Mouse (Mus musculus) left cerebral cortex, postnatal 25 days (tissue): ENCODE results near the gene Megf6. TPM values are rescaled to one million over a fixed set of nuclear protein-coding genes. Genes with fewer than 3 reads are reported as not detected.
A peak's percentile ranks its signal among the peaks of the same experiment; 100 is the strongest.

Experiments
- DNase-seq, 2 experiments: peaks; one replicate each; pipeline ENCODE4 v3.0.0; 2022; ENCODE audit warnings: low spot score in 2 of 2, mixed read lengths in 1 of 2
- intact Hi-C: fragments of 180-260 bp; cut with DNase I; formaldehyde crosslinking; loops from one replicate; pipeline ENCODE4 v1.15.1; 2025
- total RNA-seq, 2 experiments: library from RNA; stranded (reverse); gene quantifications; 2 replicates each; pipeline ENCODE4 v1.2.3; 2021

Megf6 gene
- total RNA-seq, 2 experiments from 2014 or later: 3.6 to 5.8 TPM

DNA sequence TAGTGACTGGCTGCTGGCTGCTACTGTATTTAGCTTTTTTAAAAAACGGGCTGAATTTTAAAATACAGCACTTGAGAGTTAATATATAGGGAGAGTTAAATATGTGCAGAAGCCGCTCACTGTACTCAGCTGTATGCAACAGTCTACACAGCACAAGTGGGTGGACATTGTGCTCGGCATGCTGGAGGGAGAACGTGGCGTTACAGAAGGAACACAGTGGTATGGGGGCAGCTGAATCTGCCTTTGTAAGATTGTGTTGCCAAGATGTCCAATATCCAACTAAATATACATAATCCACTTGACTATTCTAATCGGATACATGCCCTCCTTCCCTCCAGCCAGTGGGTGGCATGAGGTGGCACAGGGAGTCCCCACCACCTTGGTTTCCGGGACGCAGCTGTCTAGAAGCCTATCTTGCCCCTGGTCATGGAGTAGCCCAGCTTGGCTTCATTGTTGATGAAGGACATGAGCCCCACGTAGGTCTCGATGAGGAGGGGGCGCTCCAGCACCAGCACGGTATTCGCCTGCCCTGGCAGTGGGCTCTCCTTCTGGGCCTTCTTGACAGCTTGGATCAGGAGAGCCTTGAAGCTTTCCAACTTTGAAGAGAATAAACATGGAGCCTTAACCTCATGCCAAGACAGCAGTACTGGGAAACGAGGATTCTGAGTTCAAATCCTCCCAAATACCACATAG is 12.4 kb upstream of the Megf6 start:
- DNase-seq: peak in 1 of 2 experiments; percentile 76
- intact Hi-C loops: loop anchor here (5.0 kb wide), 1 partner anchor 146 kb away; the partner anchor contains the start of gene Lrrc47

DNA sequence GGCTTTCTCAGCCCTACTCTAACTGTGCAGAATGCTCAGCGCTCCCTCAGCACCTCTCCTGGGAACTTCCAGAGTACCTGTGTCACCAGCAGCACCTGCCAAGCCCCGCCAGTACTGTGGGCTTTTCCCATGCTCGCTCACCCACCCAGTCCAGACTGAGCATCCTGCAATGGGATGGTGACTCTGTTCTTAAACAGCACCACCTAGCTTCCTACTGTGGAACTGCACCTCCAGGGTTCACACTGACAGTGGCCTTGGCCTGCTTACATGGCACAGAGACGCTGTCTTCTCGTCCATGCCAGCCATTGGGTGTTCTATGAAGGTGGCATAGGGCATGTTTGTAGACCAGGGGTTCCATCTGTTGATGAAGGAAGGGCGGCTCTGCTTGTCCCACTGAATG is 11.5 kb upstream of the Megf6 start:
- peak; percentile 78 to 81 for DNase-seq
- intact Hi-C loops: loop anchor here (5.0 kb wide), 1 partner anchor 147 kb away; the partner anchor contains the start of gene Lrrc47

DNA sequence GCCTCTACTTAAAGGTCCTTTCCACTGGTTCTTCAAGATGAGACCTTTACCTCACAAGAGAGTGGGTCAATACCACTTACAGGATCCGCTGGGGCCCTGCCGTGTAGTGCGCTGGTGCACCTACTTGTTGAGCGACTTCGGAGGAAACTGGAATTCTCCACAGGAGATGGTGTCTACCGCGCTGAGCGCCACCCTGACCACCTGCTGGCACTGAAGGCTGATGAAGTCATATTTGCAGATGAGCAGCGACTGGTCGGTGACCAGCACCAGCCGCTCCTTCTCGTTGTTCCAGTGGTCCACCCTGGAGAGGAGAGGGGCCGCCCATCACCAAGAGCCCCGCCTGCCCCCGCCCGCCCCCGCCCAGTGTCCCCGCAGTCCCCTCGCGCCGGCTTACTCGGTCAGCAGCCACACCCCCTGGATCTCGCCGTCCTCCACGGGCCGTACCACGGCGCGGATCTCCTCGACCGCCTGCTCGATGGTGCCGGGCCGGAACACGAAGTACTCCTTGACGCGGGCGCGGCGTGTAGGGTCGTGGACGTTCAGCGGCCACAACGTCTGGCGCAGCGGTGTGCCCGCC is 10.5 kb upstream of the Megf6 start:
- intact Hi-C loops: loop anchor here (5.0 kb wide), 2 partner anchors 93 to 148 kb away; partner anchors contain the start of gene Lrrc47
- DNase-seq: peak in 1 of 2 experiments; percentile 42

DNA sequence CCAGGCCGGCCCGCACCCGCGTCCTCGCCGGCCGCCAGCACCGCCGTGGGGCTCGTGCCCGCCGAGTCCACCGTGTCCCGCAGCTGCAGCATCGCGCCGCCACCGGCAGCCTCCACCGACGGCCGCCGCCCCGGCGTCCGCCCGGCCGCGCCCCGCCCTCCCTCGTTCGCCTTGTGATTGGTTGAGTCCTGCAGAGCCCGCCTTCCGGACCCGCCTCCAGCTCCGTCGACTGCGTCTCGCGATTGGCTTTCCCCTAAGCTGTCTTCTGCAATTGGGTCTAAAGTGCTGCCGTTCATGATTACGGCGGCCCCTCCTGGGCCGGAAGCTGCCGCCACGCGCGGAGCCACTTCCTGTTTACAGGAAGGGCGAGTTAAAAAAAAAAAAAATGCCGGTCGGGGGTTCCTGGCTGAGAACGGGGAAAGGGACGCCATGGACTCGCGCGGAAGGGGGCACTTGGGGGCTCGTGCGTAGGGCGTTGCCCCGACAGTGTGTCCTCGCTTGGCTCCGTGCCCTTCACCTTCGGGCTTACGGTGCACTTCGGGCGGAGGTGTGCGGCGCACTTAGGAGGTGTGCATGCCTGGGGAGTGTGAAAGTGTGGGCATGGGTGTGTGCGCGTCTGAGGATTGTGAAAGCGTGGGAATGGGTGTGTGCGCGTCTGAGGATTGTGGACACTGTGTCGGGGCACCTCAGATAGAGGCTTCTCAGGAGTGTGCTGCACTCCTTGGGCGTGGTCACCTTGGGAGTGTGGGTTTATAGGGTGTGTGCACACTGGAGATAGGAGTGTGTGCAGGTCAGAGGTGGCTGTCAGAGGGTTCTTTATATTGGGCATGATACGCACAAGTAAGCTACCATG is 9.8 kb upstream of the Megf6 start, which contains the start of gene Tprgl:
Tprgl (minus strand) TSS at position 129 of the 853 bp plus-strand sequence.
- intact Hi-C loops: loop anchor here (5.0 kb wide), 1 partner anchor 93 kb away; no protein-coding TSS in a partner anchor
- DNase-seq: peak; percentile 95 to 98

DNA sequence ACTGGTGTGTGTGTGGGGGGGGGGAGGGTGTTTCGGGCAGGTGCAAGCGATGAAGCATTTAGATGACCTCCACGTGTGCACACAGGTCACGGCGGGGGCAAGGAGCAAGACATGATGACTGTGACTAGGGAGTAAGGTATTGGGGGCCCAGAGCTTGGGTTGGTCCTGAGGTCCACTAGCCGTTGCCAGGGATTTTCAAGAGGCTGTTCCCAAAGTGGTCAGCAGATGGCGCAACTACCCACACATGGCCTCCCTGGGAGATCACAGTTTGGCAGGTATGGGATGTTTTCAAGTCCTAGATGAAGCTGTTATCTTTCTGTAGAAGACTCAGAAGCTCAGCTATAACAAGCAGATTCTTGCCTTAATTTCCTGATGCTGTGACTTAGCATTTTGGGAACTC is 7.2 kb upstream of the Megf6 start:
- DNase-seq: peak; percentile 63 to 68
- intact Hi-C loops: loop anchor here (1.0 to 5.0 kb wide), 3 partner anchors 44 to 138 kb away; partner anchors contain the start of gene Arhgef16

DNA sequence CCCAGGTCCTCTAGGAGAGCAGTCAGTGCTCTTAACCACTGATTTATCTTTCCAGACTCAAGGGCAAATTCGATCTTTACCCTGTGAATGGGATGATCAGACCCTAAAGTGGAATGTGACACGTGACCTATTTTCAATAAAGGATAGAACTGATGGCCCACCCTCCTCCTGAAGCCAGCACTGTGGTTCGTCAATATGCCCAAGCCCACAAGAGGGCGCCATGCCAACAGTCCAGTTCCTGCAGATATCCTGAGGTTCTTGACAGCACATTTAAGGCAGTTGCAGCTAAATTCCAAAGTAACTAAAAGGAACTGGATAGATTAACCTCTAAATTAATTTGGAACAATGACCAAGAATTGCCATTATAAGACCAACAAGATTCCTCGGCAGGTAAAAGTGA is 3.5 kb upstream of the Megf6 start:
- intact Hi-C loops: loop anchor here (5.0 kb wide), 1 partner anchor 660 kb away; no protein-coding TSS in a partner anchor

DNA sequence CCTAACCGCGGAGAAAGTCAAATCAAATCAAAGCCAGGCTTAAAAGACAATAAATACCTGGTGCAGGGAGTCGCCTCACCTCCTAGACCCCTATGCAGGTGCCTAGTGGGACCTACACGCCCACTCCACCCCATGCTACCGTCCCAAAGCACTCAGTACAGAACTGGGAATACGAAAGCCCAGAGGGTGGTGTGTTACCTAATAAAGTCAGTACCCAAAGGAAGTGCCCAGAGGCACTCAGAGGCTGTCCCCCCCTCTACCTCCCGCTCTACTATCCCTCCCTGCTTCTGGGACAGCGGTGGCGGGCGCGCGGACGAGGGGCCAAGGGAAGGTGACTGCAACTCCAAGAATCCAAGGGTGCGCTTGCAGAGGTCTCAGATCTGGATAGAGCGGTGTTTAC is 509 bp upstream of the Megf6 start:
- no peak for DNase-seq
- intact Hi-C loops: loop anchor here (2.0 kb wide), 1 partner anchor 131 kb away; the partner anchor contains the start of gene Arhgef16

More for the DNA sequence above, 3.5 kb upstream of the Megf6 start:
- DNase-seq: no peak

DNA sequence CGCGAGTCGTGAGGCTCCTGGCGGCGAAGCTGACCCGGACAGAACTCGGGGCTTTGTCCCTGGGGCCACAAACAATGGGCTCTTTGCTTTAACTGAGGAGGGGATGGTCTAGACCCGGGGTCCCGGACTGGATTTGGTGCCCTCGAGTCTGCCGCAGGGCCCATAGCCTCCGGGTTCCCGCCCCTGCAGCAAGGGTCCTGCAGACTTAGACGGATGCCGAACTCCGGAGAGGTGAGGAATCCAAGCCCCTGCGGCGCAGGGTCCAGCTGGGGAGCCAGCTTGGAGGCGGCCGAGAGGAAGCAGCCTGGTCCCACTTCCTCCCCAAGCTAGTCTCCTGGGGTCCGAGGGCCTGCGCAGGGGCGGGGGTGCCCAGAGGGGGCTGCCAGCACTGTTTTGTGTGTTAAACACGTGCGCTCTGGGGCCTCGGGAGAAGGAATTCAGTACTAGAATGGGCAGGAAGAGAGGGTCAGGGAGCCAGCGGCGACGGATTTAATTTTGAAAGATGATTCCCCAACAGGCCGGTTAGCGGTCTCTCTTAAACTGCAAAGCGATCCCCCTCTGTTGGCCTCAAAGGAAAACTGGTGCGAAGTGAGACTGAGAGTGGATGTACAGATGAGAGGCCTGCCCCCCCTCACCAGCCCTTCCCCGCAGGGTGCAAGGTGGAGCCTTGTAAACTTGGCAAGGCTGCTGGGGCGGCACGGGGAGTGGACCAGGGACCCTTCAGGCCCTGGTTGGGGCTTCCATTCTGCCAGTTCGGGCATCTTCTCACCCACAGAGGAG is 811 bp downstream of the Megf6 start:
- intact Hi-C loops: loop anchor here (2.0 kb wide), 1 partner anchor 129 kb away; the partner anchor contains the start of gene Arhgef16
- no peak for DNase-seq

DNA sequence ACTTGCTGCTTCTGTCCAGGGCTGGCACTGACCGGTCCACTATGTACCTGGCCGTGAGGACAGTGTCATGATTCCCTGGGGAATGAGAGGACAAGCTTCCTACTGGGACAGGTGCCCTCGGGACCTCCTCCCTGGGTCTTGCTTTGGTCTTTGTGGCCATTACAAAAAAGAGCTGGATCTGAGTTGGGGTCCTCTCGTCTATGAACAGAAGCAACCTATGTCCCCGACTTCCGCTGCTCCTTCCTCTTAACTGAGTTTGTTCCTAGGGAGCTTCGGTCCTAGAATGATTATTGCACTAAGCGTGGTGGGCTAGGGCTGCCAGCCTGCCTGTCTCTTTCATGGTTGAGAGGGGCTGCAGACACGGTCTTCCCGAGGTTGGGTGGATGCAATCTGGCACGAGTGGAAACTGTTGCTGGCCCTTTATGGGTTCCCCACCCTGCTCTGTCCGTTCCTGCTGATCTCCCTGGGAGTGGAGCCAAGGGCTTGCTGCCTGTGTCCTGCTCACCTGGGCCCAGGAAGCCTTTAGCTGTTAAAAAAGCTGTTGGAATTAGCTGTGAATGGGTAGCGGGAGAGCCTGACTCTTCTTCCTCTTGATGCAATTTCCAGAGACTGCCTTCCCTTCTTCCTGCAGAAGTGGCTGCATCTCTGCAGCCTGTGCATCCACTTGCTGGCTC is 1.5 kb downstream of the Megf6 start:
- intact Hi-C loops: loop anchor here (2.0 kb wide), 1 partner anchor 129 kb away; the partner anchor contains the start of gene Arhgef16
- no peak for DNase-seq

DNA sequence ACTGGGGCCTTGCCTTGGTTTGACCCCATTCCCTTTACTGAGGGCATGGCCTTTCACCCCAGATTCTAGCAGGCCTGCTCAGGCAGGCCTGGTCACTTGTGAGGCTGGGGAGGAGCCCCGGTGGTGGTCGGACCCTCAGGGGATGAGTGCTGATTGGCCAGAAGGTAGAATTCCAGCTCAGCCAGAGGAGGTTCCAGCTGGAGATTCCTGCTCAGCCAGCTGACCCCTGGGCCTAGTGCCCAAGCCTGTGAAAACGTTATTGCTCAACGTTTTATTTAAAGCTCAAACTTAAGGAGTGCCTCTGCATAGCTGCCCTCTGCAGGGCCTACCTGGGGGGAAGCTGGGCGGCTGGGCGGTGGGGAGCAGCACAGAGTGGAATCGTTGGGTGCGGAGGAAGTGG is 6.7 kb downstream of the Megf6 start:
- intact Hi-C loops: no loop called here
- no peak for DNase-seq

DNA sequence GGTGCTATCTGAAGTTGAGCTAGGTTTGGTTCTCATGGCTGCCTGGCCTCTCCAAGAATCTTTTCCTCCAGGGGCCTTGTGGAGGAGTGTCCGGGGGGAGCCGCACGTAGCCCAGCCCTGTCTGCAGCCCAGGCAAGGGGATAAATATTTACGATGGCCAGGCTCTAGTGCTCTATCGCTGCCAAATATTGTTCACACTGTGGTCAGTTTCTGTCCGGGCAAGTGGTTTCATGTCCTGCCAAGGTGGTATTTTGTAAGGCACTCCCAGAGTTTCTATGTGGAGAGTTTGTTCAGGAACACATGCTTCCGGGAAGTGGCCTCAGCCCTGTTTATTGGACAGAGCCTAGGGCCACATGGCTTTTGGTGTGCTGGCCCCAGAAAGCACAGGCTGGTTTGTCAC is 10.5 kb downstream of the Megf6 start:
- no peak for DNase-seq
- intact Hi-C loops: no loop called here

DNA sequence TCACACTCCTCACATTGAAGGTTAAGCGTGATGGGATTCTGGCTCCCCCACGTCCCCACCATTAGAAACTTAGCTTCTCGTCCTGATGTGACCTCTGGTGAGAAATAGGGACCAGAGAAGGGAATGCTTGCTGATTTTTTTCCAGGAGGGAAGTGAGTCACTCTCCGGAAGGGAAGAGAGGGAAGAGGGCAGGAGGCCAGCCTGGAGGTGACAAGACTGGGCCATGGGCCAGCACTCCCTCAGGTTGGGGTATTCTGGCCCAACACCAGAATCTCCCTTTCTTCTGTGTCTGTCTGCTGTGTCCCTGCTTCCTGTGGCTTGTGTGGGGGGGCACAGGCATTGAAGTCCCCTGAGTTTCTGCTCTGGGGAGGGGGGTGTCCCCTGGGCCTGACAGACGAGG is 13.0 kb downstream of the Megf6 start:
- DNase-seq: no peak
- intact Hi-C loops: no loop called here

DNA sequence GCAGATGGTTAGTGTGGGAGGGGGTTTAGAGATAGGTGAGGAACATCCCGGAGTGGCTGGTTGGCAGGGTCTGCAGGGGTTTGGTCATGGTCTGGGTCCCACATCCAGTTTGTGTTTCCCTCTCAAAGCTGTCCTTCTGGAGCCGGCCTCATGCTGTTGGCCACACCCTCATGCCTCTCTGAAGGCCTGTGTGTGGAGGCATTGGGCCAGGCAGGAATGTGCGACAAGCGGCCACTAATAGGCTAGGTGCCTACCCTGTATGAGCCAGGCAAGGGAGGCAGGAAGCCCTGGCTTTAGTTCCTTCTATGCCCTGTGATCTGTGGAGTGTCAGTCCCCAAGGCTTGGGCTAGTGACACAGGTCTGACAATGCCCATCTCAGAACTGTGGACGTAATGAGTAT is 14.5 kb downstream of the Megf6 start:
- intact Hi-C loops: no loop called here
- DNase-seq: no peak

DNA sequence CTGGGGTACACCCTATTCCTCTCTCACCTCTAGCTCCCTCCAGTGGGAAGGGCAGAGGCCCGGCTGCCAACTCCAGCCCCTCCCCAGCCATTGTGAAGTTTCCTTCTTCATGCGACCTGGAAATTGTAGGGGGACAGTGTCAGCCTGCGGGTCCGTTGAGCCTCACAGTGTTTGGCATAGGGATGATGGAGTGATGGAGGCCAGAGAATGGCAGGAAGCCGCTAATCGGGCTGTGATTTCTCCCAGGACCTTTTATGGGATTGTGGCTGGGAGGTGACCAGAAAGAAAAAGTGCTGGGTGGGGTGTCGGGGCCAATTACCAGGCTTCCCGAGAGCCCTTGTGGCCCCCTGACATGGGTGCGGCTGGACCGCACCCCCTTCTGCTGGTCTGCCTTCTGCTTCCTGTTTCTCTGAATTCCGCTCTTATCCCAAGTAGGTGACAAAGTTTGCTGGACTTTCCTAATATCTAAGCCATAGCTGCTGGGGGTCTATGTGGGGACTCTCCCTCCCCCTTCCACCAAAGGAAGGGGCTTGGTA is 15.5 kb downstream of the Megf6 start:
- no peak for DNase-seq
- intact Hi-C loops: no loop called here

DNA sequence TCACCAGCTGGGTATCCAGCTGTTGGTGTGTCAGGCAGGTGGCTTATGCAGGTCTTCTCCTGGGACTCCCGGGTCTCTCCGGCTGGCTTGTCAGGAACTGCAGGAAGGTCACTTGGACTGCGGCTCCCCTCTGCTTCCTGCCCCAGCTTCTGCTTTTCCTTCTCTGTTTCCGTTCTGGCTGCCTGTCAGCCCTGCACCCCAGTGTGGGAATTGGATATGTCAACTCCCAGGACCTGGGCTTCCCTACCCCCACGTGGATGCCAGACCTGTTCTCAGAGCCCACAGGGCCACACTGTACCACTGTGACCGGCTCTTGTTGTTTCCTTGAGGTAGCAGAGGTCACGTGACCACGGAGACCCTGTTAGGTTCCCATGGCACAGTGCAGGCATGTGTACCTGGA is 18.4 kb downstream of the Megf6 start:
- intact Hi-C loops: no loop called here
- no peak for DNase-seq

DNA sequence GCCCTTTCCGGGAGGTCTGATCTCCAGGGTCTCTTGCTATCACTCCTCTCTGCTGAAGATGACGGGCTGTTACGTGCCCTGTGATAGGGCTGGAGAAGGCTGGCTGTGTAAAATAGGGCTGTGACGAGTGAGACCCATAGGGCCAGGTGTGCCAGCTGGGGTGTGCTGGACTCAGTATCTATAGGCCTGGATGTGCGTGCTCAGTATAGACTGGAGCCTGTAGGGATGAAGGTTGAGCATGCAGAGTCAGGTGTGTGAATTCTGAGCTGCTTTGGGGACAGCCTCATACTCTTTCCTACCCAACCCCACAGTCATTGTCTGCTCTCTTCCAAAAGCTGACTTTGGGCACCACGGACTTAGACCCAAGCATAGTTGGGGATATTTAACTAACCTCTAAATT is 27.4 kb downstream of the Megf6 start:
- no peak for DNase-seq
- intact Hi-C loops: no loop called here

DNA sequence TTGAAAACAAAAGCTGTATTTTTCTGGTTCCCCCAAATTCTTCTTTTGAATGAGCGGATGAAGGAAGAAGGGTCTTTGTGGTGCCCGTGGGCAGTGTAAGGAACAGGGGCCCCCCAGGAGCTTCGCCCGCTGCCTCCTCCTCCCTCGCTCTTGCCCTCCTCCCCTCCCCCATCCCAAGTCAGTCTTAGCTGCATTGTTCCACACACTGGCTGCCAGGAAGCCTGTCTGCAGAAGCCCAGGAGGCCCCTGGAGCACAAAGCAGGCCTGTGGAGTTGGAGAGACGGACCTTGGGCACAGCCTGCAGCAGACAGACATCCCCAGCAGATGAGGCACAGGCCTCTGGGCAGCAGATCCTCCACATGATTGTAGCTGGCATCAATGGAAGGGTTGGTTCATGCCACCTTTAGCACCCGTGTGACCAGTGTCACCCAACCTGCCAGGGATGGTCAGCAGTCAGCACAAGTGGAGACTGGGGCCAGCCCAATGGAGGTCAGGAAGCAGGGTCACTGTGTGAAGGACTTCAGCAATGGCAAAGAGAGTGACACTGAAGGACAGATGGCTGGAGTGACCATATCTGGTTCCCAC is 27.9 kb downstream of the Megf6 start:
- DNase-seq: no peak
- intact Hi-C loops: no loop called here

DNA sequence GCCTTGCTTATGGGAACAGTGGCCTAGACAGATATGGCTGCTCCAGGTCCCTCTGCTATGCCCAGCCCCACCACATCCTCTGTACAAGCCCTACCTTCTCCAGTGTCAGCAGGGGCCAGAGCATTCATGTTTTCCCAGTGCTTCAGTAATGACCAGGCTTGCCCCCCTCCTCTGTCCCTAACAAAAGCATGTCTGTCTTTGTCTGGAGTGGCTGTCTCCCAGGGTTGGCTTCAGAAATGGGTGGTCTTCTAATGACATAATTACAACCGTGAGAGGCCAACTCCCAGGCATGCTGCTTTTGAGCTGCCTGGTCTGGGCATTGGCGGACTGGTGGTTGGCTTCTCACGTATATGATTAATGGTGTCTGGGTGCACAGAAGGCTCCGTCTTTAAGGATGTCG is 31.0 kb downstream of the Megf6 start:
- no peak for DNase-seq
- intact Hi-C loops: no loop called here
